Mouse (Mus musculus) c-Kit-positive CD71-positive TER-119-positive erythroid progenitor cells, embryonic 14.5 days (primary cell): ENCODE measurements around the gene Kazn.
A peak's percentile ranks its signal among the peaks of the same experiment; 100 is the strongest.

Source experiments
- DNase-seq: peaks from one replicate; pipeline ENCODE4 v3.0.0-alpha.2; 2013; ENCODE audit warnings: low spot score

The Kazn gene

GRCm38 (mm10) chr4:142163862-142164261 lies 75.3 kb downstream of the Kazn start:
- no peak for DNase-seq

DNA sequence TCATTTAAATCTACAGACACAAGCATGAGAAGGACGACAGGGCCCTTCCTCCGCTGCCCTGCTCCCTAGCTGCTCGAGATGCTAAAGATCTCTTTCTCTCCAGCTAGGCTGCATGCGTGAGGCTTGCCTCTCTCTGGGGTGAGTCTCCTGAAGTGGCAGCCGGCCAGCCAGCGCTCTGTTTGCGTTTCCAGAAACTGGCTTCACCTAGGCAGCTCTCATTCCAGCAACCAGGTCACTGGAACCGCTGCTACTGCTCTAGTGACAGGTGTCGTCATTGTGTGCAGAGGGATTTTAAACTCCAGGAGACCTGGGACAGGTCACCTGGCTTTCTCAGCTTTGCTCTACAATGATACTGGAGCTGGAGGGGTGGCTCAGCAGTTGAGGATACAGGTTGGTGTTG lies 76.5 kb downstream of the Kazn start:
- no peak for DNase-seq

DNA sequence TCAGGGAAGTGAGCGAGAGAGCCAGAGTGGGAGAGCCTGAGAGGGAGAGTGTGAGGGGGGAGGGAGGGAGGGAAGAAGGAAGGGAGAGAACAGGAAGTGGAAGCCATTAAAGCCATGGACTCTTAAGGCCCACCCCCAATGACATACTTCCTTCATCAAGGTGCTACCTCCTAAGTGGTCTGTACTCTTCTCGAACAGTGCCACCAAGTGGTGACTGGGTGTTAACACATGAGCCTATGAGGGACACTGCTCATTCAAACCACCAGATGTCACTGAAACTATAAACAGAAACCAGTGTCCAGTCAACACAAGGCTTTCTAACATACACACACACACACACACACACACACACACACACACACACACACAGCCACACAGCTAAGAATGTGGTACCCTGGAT lies 77.1 kb downstream of the Kazn start:
- no peak for DNase-seq

DNA sequence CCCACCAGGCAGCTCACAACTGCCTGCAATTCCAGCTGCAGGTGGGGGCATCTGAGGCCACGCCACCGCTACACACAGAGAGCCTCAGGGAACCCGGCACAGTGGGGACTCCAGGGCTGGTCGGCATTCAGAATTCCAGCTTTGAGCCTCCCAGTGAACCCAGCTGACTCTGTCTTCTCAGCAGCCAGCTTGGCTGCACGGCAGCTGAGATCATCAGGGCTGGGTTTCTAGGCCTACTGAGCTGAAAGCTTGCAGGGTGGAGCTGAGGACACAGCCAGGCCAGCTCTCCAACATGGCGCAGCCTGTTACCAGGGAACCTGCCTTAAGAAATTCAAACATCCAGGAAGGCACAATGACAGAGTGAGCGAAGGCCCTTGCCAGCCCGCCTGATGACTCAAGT lies 79.2 kb downstream of the Kazn start:
- DNase-seq, result no peak

- DNase-seq, result no peak
Measured at GRCm38 (mm10) chr4:142156506-142156905, 82.7 kb downstream of the Kazn start.

DNA sequence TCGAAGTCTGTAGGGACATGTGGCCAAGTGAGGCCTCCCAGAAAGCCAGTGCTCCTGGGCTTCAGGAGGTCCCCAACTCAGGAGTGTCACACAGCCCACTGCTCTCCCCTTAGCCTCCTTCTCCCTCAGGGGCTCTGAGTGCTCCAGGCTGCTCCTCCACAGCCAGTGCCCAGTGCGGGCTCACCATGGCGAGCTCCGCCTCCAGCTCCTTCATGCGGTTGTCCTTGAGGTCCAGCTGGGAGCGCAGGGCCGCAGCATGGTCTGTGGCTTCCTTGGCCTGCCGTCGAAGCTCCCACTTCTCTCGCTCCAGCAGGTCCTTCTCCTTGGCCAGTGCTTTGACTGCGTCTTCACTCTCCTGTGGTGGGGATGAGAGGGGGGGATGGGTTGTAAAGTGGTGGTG lies 85.0 kb downstream of the Kazn start:
- DNase-seq, result no peak

DNA sequence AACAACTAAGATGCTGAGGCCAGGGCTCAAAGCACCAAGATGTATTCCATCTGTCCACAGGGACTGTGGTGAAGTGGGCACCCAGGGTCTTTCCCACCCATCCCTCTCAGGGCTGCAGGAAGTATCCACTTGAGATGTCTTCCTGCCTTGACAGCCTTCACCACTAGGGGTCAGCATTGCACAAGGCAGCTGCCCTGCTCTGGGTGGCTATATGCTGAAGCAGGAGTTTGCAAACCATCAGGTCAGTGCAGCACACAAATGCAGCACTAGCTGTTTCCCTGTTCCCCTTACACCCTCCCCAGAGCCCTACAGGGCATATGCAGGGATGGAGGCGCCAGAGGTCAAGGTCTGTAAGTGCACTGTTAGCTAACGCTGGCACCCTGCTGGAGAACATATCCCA lies 85.7 kb downstream of the Kazn start:
- DNase-seq, result peak; percentile 56

GRCm38 (mm10) chr4:142152733-142153422 lies 86.3 kb downstream of the Kazn start:
- no peak for DNase-seq

GRCm38 (mm10) chr4:142150086-142150485 lies 89.1 kb downstream of the Kazn start:
- DNase-seq, result no peak

GRCm38 (mm10) chr4:142149202-142149601 lies 90.0 kb downstream of the Kazn start:
- DNase-seq, result no peak

GRCm38 (mm10) chr4:142147671-142148070 lies 91.5 kb downstream of the Kazn start:
- no peak for DNase-seq

GRCm38 (mm10) chr4:142144096-142144495 lies 95.1 kb downstream of the Kazn start:
- DNase-seq, result peak; percentile 40

DNA sequence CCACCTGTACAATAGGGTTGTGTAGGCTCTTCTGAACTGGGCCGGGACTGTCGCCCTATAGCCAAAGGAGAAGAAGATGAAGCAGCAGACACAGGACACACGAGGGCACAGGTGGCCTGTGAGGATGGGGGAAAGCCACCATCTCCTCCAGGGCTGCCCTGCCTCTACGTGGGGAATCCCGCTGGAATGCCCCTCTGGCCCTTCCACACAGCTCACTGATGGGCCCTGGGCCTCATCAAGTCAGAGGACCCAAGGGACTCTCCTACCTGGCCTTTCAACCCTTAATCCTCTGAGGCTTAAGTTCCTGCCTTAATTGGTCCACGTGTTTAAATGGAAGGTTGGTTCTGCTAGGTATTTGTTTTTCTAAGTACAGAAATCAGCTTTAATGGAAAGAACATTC lies 95.9 kb downstream of the Kazn start:
- DNase-seq, result no peak

GRCm38 (mm10) chr4:142139729-142140128 lies 99.5 kb downstream of the Kazn start:
- DNase-seq, result no peak

GRCm38 (mm10) chr4:142138356-142139099 lies 100.7 kb downstream of the Kazn start:
- DNase-seq, result no peak

DNA sequence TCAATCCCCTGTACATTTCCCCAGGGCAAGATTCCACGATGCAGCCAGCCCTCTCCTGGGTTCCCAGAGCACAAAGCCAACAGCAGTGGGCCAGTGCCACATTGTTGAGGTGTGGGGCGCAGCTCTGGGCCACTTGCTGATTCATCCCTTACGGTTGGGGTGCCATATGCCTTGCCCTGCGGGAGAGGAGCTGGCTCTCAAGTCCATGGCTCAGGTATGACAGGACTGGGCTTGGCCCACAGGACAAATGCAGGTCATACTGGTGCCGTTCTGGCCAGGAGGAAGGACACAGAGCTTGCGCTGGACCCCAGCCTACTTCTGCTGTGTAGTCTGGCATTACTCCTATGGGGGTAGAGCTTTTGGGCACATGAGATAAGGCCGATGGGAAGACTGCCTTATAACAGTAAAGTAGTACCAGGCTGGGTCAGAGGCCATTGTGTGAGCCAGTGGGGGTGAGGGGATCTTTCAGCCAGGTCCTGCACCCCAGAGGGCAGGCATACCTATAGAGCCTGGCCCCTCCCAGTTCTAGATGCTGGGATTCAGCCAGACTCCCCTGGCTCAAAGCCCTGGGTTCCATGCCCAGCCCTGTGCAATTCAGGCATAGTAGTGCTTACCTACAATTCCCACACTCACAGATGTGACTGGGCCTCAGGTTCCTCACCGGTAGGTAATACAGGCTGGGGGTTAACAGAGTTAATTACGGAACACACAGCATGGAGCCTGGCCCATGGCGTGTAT lies 102.3 kb downstream of the Kazn start:
- DNase-seq, result no peak

DNA sequence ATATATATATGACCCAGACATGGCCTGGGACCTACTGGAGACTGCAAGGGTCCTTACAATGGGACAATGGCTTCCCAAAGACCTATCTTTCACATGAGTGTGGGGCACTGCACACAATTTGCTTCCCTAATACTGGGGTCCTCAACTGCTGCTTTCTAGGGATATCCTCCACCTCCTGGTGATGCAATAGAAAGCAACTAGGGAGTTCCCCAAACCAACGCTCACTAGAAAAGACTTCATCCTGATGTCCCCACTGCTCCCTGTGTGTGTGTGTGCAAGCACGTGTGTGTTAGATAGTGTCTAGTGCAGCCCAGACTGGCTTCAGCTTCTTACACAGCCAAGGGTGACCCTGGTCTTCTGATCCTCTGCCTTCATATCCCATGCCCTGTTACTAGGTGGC lies 103.7 kb downstream of the Kazn start:
- DNase-seq, result no peak

- no peak for DNase-seq
Measured at GRCm38 (mm10) chr4:142130162-142130561, 109.0 kb downstream of the Kazn start.

- DNase-seq, result no peak
Measured at GRCm38 (mm10) chr4:142127275-142127788, 111.9 kb downstream of the Kazn start.

- no peak for DNase-seq
Measured at GRCm38 (mm10) chr4:142126641-142127274, 112.4 kb downstream of the Kazn start.

GRCm38 (mm10) chr4:142121164-142121563 lies 118.0 kb downstream of the Kazn start:
- no peak for DNase-seq

DNA sequence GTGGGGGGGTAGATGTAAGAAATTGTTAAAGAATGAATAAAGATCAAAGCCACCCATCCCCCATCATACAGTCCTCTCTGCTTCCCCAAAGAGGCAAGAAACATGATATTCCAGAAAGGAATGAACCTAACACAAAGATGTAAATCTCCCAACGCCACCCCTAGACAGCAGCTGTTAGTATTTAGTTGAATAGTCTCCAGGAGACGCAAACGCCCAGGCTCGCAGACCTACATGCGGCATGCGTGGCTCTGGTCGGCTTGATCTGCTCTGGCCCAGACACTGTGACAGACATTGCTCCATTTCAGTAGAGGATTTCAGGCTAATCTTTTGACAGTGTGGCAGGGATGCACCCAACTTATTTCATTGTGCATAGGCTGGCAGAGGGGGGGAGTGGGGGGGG lies 120.7 kb downstream of the Kazn start:
- DNase-seq, result no peak
